ENCODE assay signal across 15 mouse cellular contexts in genomic region chr14:23169346-23169745, GRCm38 (mm10).
DNase-seq lines count a peak whose midpoint lies in the region.
"Had no signal": no experiment of that assay in that cellular context is flagged by ENCODE, and none has a peak within 500 bp of the region (broad histone marks: within the 10 kb centered on the region; RNA-seq: fewer than 3 reads in every experiment).

No protein-coding gene starts in this region.

- DNase-seq in testis, postnatal 14 days (ENCODE audit: low spot score): peak; percentile 7
- DNase-seq in testis, postnatal 10 days (ENCODE audit: low spot score): no peak
- DNase-seq in R1 (ENCODE audit: low read depth, low spot score) (peak; percentile 84), ZHBTc4 (ENCODE audit: low read depth, low spot score) (peak; percentile 74)
- no peak for DNase-seq in cerebellum, adult 9-10 months
- DNase-seq in heart, postnatal 4 days: no peak
- DNase-seq: adrenal gland, adult 2 months; adrenal gland, postnatal 10 days; adrenal gland, postnatal 25 days; B cell, adult 2 months; cerebellum, adult 11 months; cerebellum, adult 18-20 months; cerebellum, adult 8-10 months; cerebellum, postnatal 25 days; forebrain, postnatal 0 days had no signal

Comparison
In these comparisons a context has a peak if more than half of its experiments do, and no peak if none do; other contexts are left out.
1. DNase-seq: peak in testis, postnatal 14 days (single experiment), R1 (single experiment) and ZHBTc4 (single experiment); none in testis, postnatal 10 days (single experiment), cerebellum, adult 9-10 months (single experiment) and heart, postnatal 4 days (single experiment).